Mouse (Mus musculus) kidney, adult 2 months (tissue): ENCODE measurements at regions not wholly inside any gene's neighbourhood (a gene's known extent, or its start where the extent isn't known, plus 50 kb on each side); places are given as distances from the start of the nearest gene placed in this dataset.

Experiments
- DNase-seq: peaks from one replicate; pipeline ENCODE4 v3.0.0; 2021
- H3K27ac ChIP-seq: fragments of 200-500 bp; 2 replicates; pipeline ENCODE4 v1.5.1; 2012; ENCODE audit warnings: low read depth, low read length, control low read depth, inconsistent platforms; ENCODE audit not compliant: insufficient read depth
- H3K27me3 ChIP-seq: fragments of 200-500 bp; replicated peaks from 2 replicates; pipeline ENCODE4 v1.6.1; 2012; ENCODE audit warnings: mild to moderate bottlenecking, moderate library complexity, low read length, inconsistent platforms; ENCODE audit not compliant: control insufficient read depth, insufficient read depth
- H3K36me3 ChIP-seq: fragments of 200-500 bp; 2 replicates; pipeline ENCODE4 v1.6.1; 2012; ENCODE audit warnings: mild to moderate bottlenecking, moderate library complexity, low read length, inconsistent platforms; ENCODE audit not compliant: control insufficient read depth, insufficient read depth
- H3K4me1 ChIP-seq: fragments of 200-500 bp; 2 replicates; pipeline ENCODE4 v1.6.1; 2011; ENCODE audit warnings: low read length; ENCODE audit not compliant: control insufficient read depth, insufficient read depth
- H3K4me3 ChIP-seq: fragments of 200-500 bp; 2 replicates; pipeline ENCODE4 v1.5.1; 2011; ENCODE audit warnings: mild to moderate bottlenecking, low read depth, low read length, control low read depth; ENCODE audit not compliant: insufficient read depth
- CTCF ChIP-seq: fragments of 200-500 bp; conservative IDR thresholded peaks from 2 replicates; pipeline ENCODE4 v1.5.1; 2011; ENCODE audit warnings: low read depth, mild to moderate bottlenecking, control low read depth, low read length, moderate library complexity, mixed read lengths; ENCODE audit not compliant: insufficient read depth, insufficient read length
- POLR2A ChIP-seq: fragments of 200-500 bp; IDR thresholded peaks from one replicate; pipeline ENCODE4 v1.6.1; 2011; ENCODE audit warnings: low read depth, low read length, control low read depth
- WGBS: fragments of 180-500 bp; shearing (Covaris S2); methylation state at CpG from one replicate; pipeline ENCODE4 v1.1.7; 2018; 5-methylcytosine and 5-hydroxymethylcytosine counted together

DNA sequence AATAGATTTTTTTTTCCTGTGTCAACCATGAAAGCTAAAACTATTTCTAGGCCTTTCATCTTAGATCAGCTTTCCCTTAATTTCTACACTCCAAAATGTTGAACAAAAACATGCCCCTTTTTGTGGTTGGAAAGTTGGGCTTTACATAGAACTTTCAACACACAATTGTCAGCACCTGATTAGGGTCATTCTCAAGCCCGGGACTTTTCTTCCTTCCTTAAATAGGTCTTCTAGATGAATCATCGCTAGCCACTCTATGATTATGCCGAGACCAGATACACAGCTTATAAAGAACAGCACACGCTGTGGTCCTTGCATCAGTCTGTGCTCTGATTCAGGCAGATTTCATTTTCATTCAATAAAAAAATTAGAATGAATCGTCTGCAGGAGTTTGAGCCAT, 133.3 kb upstream of the Atp2b1 start:
- no peaks in the 10 kb centered on the region for H3K36me3 ChIP-seq
- no peaks in the 10 kb centered on the region for H3K27me3 ChIP-seq
- 90% methylated on average over 5 of the region's 5 CpGs for WGBS
- H3K4me1 ChIP-seq = peaks cover 5% of the 10 kb centered on the region; the same call in 1 of the 2 replicates
- no peak overlapping the region for H3K27ac ChIP-seq
- TF ChIP-seq POLR2A (no peak), CTCF (no peak)
- DNase-seq = no peak
- no peak overlapping the region for H3K4me3 ChIP-seq

DNA sequence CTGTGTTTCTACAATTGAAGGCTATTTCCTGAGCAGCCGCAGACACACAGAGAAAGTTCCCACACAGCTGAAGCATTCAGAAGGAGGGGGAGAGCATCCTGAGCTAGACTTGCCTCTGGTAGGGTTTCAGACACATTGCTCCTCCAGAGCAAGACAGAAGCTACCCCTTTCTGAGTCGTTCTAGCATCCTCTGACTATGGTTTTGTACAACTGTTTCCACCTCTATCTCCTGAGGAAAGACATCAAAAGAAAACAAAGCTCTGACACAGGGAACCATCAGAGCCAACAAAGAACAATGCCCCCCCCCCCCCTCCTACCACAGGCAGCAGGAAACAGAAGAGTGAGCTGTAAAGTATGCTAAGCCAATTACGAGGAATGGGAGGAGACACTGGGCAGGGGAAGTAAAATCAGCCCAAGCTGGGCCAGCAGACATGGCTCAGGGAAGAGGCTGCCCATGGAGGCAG, 132.3 kb upstream of the Atp2b1 start:
- WGBS = 41% methylated on average over 3 of the region's 3 CpGs
- no peak overlapping the region for H3K27ac ChIP-seq
- H3K4me3 ChIP-seq = no peak overlapping the region
- H3K4me1 ChIP-seq = peaks cover 5% of the 10 kb centered on the region; the same call in 1 of the 2 replicates
- peak; percentile 43 for DNase-seq
- TF ChIP-seq CTCF (no peak), POLR2A (no peak)
- no peaks in the 10 kb centered on the region for H3K36me3 ChIP-seq
- no peaks in the 10 kb centered on the region for H3K27me3 ChIP-seq

DNA sequence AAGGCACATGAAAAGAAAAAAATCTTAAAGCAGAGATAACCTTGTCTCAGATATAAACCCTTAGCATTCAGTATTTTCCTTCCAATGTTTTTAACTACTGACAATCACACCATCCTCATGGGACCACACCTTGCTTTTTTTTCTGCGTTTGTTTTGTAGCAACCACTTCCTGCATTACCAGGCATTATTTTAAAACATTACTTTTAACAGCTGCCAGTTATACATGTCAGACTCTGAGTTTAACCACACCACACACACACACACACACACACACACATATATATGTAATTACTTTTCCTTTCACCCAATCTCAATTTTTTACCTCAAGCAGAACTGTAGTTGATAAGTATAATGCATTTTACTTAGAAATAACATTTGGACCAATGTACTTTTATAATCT, 128.8 kb upstream of the Atp2b1 start:
- no peak for DNase-seq
- Histone ChIP-seq H3K4me1 (peaks cover 5% of the 10 kb centered on the region; the same call in 1 of the 2 replicates), H3K4me3 (no peak overlapping the region), H3K27ac (no peak overlapping the region), H3K36me3 (no peaks in the 10 kb centered on the region), H3K27me3 (no peaks in the 10 kb centered on the region)
- WGBS = 72% methylated on average over 1 of the region's 1 CpGs
- TF ChIP-seq POLR2A (no peak), CTCF (no peak)

DNA sequence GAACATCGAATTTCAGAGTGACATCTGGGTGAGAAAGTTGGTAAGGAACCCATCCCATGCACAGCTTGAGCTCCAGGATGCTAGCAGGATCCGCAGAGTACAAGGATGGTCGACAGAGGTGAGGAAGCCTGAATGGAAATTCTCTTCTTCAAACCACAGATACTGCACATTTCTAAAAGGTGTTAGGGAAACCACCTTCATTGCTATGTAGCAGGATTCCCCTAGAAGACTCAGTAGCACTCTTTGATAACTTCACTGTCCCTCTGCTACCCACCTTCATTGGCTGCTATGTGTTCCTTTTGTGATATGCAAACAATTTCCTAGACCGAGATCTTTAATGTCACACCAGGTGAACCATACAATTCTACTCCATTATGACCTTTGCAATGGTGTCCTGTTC, 128.1 kb upstream of the Atp2b1 start:
- no peaks in the 10 kb centered on the region for H3K36me3 ChIP-seq
- H3K27me3 ChIP-seq = no peaks in the 10 kb centered on the region
- 83% methylated on average over 4 of the region's 4 CpGs for WGBS

DNA sequence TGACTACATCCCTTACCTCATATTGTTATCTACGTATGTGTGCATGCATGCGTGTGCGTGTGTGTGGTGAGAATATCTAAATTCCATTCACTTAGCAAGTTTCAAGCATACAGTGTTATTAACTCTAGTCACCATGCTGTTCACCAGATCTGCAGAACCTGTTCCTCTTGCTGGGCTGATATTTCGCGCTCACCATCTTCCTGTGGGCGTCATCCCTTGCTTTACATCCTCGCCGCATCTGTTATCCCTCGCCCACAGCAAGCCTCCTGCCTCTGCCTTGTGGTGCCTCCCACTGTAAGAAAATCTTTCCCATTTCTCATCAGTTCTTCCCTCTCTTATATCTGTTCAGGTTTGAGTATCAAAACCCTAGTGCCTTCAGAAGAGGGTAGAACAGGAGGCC, 124.4 kb upstream of the Atp2b1 start:
- Histone ChIP-seq H3K4me1 (no peaks in the 10 kb centered on the region), H3K27me3 (no peaks in the 10 kb centered on the region), H3K27ac (no peak overlapping the region), H3K4me3 (no peak overlapping the region), H3K36me3 (no peaks in the 10 kb centered on the region)
- no peak for DNase-seq
- TF ChIP-seq CTCF = no peak
- no peak for TF ChIP-seq POLR2A
- 99% methylated on average over 9 of the region's 9 CpGs for whole genome bisulfite sequencing

More for the DNA sequence above, 128.1 kb upstream of the Atp2b1 start:
- no peak for DNase-seq
- no peak for TF ChIP-seq CTCF
- Histone ChIP-seq H3K4me3 (no peak overlapping the region), H3K4me1 (peaks cover 5% of the 10 kb centered on the region; the same call in 1 of the 2 replicates), H3K27ac (no peak overlapping the region)

DNA sequence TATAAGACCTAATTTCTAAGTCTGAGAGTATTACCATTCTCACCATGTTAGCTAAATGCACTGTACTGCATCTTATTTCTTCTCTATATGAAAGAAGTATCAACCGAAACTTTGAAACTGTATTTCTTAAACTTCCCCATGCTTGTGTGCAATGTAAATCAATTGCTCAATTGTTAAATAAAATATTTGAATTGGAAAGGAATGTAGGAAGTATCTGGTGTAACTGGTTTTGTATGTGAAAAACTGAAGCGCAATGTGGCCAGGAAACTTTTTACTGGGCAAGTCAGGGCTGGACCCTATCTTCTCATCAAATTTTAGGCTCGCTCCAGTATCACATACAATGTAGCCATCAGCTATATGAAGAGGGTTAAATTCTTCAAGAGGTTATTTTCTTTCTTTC, 123.8 kb upstream of the Atp2b1 start:
- Histone ChIP-seq H3K27me3 (no peaks in the 10 kb centered on the region), H3K36me3 (no peaks in the 10 kb centered on the region), H3K4me3 (no peak overlapping the region), H3K4me1 (no peaks in the 10 kb centered on the region), H3K27ac (no peak overlapping the region)
- DNase-seq = no peak
- TF ChIP-seq POLR2A = no peak
- TF ChIP-seq CTCF = no peak
- WGBS = 96% methylated on average over 3 of the region's 3 CpGs

DNA sequence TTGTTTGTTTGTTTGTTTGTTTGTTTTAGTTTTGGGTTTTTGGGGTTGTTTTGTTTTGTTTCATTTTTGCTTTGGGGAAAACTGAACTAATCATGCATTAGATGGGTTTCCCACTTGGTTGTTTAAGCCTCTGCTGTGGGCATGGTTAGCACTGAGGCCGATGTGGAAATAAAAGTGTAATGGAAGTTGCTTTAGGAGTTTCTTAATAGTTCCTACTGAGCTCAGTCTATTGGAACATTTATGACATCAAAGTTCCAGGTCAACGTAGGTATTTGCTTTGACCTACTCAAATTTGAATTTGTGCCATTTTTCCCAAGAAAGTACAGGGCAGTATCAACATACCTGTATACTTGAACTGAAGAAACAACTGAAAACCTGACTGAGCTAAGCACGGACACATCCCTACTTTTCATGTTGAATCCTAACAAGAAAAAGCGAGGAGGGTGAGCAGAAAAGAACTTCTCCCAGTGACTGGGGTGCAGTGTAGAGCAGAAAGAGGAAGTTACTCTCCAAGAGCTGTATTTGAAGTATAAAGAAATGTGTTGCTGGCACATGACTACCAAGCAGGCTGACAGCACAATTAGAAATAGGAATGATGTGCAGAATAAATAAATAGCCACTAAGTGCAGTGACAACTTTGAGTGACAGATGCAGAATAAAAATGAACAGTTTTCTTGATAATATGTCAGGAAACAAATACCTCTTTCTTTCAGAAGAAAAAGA, 122.0 kb upstream of the Atp2b1 start:
- no peaks in the 10 kb centered on the region for H3K27me3 ChIP-seq
- no peak overlapping the region for H3K27ac ChIP-seq
- H3K4me1 ChIP-seq = no peaks in the 10 kb centered on the region
- 72% methylated on average over 4 of the region's 4 CpGs for WGBS
- H3K36me3 ChIP-seq = no peaks in the 10 kb centered on the region
- no peak for DNase-seq
- no peak overlapping the region for H3K4me3 ChIP-seq
- TF ChIP-seq POLR2A (no peak), CTCF (no peak)
